Mouse (Mus musculus) liver, adult 2 months (tissue): ENCODE results near the gene Krtap31-2.

Experiments
- CTCF ChIP-seq: fragments of 200-500 bp; IDR thresholded peaks from 2 replicates; pipeline ENCODE4 v1.5.1; 2011; ENCODE audit warnings: low read depth, low read length, control low read depth
- POLR2A ChIP-seq: fragments of 200-500 bp; IDR thresholded peaks from 2 replicates; pipeline ENCODE4 v1.6.1; 2011; ENCODE audit warnings: low read length, control low read depth; ENCODE audit not compliant: insufficient read depth; ENCODE audit errors: extremely low read depth

DNA sequence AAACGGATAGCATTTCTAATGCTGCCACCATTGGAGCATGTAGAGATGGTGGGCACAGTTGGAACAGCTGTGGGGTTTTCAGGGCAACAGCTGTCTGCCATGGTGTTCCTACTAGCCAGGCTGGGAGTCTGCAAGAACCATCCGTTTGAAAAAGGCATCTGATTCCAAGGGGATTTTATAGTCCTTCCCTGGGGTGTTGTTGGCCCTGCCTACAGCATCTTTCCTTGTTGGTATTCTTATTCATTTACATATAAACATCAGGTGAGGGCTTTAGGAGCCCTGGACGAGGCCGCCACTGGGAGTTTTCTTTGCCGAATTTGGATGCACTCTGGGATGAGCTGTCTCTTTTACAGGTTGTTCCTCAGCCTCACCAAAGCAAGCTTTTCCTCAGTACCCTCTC lies 42.9 kb downstream of the Krtap31-2 start, which contains the start of gene Krtap29-1:
- TF ChIP-seq POLR2A (no peak), CTCF (no peak)
